Mouse (Mus musculus) stomach, embryonic 15.5 days (tissue): ENCODE data around the gene Ffar3. TPM values are rescaled to one million over a fixed set of nuclear protein-coding genes. Genes with fewer than 3 reads are reported as not detected.

Experiments used
- ATAC-seq: fragments of 200-750 bp; cut with Nextera tagmentation; 2 replicates; pipeline ENCODE4 v1.8.0; 2017; ENCODE audit warnings: low read depth, moderate number of reproducible peaks, moderate TSS enrichment; ENCODE audit not compliant: insufficient read depth, low FRiP score
- H3K27ac ChIP-seq: fragments of 300-500 bp; sonication (generic); 2 replicates; pipeline ENCODE4 v1.5.1; 2015; ENCODE audit warnings: mild to moderate bottlenecking, inconsistent platforms
- H3K27me3 ChIP-seq: fragments of 300-500 bp; sonication (generic); replicated peaks from 2 replicates; pipeline ENCODE4 v1.6.1; 2015; ENCODE audit warnings: inconsistent platforms
- H3K36me3 ChIP-seq: fragments of 300-500 bp; sonication (generic); 2 replicates; pipeline ENCODE4 v1.6.1; 2015; ENCODE audit warnings: inconsistent platforms
- H3K4me1 ChIP-seq: fragments of 300-500 bp; sonication (generic); 2 replicates; pipeline ENCODE4 v1.6.1; 2015; ENCODE audit warnings: inconsistent platforms
- H3K4me2 ChIP-seq: fragments of 300-500 bp; sonication (generic); 2 replicates; pipeline ENCODE4 v1.6.1; 2015; ENCODE audit warnings: mild to moderate bottlenecking, inconsistent platforms
- H3K4me3 ChIP-seq: fragments of 300-500 bp; sonication (generic); replicated peaks from 2 replicates; pipeline ENCODE4 v1.5.1; 2015; ENCODE audit warnings: inconsistent platforms
- H3K9ac ChIP-seq: fragments of 300-500 bp; sonication (generic); 2 replicates; pipeline ENCODE4 v1.6.1; 2015; ENCODE audit warnings: inconsistent platforms
- H3K9me3 ChIP-seq: fragments of 300-500 bp; sonication (generic); 2 replicates; pipeline ENCODE4 v1.6.1; 2016; ENCODE audit warnings: inconsistent platforms
- WGBS: fragments of 180-500 bp; shearing (Covaris S2); methylation state at CpG from one replicate; pipeline ENCODE4 v1.1.7; 2015; 5-methylcytosine and 5-hydroxymethylcytosine counted together
- polyA plus RNA-seq: library from polyadenylated mRNA; unstranded; fragments of >200 nt; fragmentation: Nextera tagmentation; extraction: Ambion mirVana; gene quantifications from 2 replicates; pipeline ENCODE4 v1.2.1, GENCODE M21; 2015

The Ffar3 gene
- polyA plus RNA-seq, 1 experiment from 2014 or later, result 0.41 TPM

GRCm38 (mm10) chr7:30873083-30873482, 17.1 kb upstream of the Ffar3 start:
- H3K4me1 ChIP-seq, result no peaks in the 10 kb centered on the region
- ATAC-seq, result no peak
- no peaks in the 10 kb centered on the region for H3K27me3 ChIP-seq
- no peak overlapping the region for H3K27ac ChIP-seq
- 20% methylated on average over 15 of the region's 15 CpGs for WGBS
- H3K36me3 ChIP-seq, result no peaks in the 10 kb centered on the region
- H3K9me3 ChIP-seq, result no peaks in the 10 kb centered on the region
- no peak overlapping the region for H3K9ac ChIP-seq
- no peak overlapping the region for H3K4me3 ChIP-seq
- H3K4me2 ChIP-seq, result peak overlapping the region; percentile 39

- Histone ChIP-seq H3K4me2 (no peak overlapping the region), H3K4me1 (no peaks in the 10 kb centered on the region), H3K4me3 (no peak overlapping the region), H3K27me3 (no peaks in the 10 kb centered on the region), H3K9ac (no peak overlapping the region), H3K27ac (no peak overlapping the region), H3K36me3 (no peaks in the 10 kb centered on the region), H3K9me3 (no peaks in the 10 kb centered on the region)
- no peak for ATAC-seq
- 79% methylated on average over 8 of the region's 8 CpGs for WGBS
Measured at GRCm38 (mm10) chr7:30863386-30863785, 7.4 kb upstream of the Ffar3 start.

- Histone ChIP-seq H3K27ac (no peak within 1 kb of the TSS), H3K9me3 (no peaks in the 10 kb centered on the region), H3K4me2 (no peak within 1 kb of the TSS), H3K4me1 (no peaks in the 10 kb centered on the region), H3K36me3 (no peaks in the 10 kb centered on the region), H3K4me3 (no peak within 1 kb of the TSS), H3K27me3 (no peaks in the 10 kb centered on the region), H3K9ac (no peak within 1 kb of the TSS)
- 82% methylated on average over 12 of the region's 12 CpGs for WGBS
- ATAC-seq, result no peak
Measured at GRCm38 (mm10) chr7:30861464-30861863, 5.5 kb upstream of the Ffar3 start, which contains the start of gene Ffar1. Gene Ffar1, minus strand, starts transcription at chr7:30861564.

GRCm38 (mm10) chr7:30859635-30860402, 3.8 kb upstream of the Ffar3 start:
- ATAC-seq, result peak; percentile 24; the same call in 1 of the 2 replicates
- no peak overlapping the region for H3K9ac ChIP-seq
- H3K9me3 ChIP-seq, result no peaks in the 10 kb centered on the region
- H3K4me3 ChIP-seq, result peak overlapping the region; percentile 30
- H3K4me2 ChIP-seq, result peak overlapping the region; percentile 53
- H3K27ac ChIP-seq, result no peak overlapping the region
- no peaks in the 10 kb centered on the region for H3K36me3 ChIP-seq
- no peaks in the 10 kb centered on the region for H3K27me3 ChIP-seq
- 10% methylated on average over 14 of the region's 16 CpGs for WGBS
- no peaks in the 10 kb centered on the region for H3K4me1 ChIP-seq

- no peak overlapping the region for H3K9ac ChIP-seq
- H3K27me3 ChIP-seq, result no peaks in the 10 kb centered on the region
- no peak for ATAC-seq
- no peaks in the 10 kb centered on the region for H3K9me3 ChIP-seq
- no peaks in the 10 kb centered on the region for H3K36me3 ChIP-seq
- peak overlapping the region; percentile 53; the same call in 1 of the 2 replicates for H3K4me2 ChIP-seq
- no peaks in the 10 kb centered on the region for H3K4me1 ChIP-seq
- no peak overlapping the region for H3K27ac ChIP-seq
- no peak overlapping the region for H3K4me3 ChIP-seq
Measured at GRCm38 (mm10) chr7:30859290-30859634, 3.3 kb upstream of the Ffar3 start.

GRCm38 (mm10) chr7:30857746-30858145, 1.8 kb upstream of the Ffar3 start:
- no peak for ATAC-seq
- H3K9me3 ChIP-seq, result no peaks in the 10 kb centered on the region
- 69% methylated on average over 1 of the region's 1 CpGs for WGBS

GRCm38 (mm10) chr7:30851421-30851820, 4.6 kb downstream of the Ffar3 start:
- 92% methylated on average over 1 of the region's 1 CpGs for WGBS
- Histone ChIP-seq H3K27ac (no peak overlapping the region), H3K4me3 (no peak overlapping the region), H3K4me2 (no peak overlapping the region), H3K9me3 (no peaks in the 10 kb centered on the region), H3K36me3 (no peaks in the 10 kb centered on the region), H3K4me1 (no peaks in the 10 kb centered on the region), H3K9ac (no peak overlapping the region), H3K27me3 (no peaks in the 10 kb centered on the region)
- no peak for ATAC-seq

More at GRCm38 (mm10) chr7:30857746-30858145, 1.8 kb upstream of the Ffar3 start:
- Histone ChIP-seq H3K4me3 (no peak overlapping the region), H3K4me1 (no peaks in the 10 kb centered on the region), H3K9ac (no peak overlapping the region), H3K4me2 (no peak overlapping the region), H3K36me3 (no peaks in the 10 kb centered on the region), H3K27me3 (no peaks in the 10 kb centered on the region), H3K27ac (no peak overlapping the region)

- Histone ChIP-seq H3K27me3 (no peaks in the 10 kb centered on the region), H3K4me2 (no peak overlapping the region), H3K36me3 (no peaks in the 10 kb centered on the region), H3K9me3 (no peaks in the 10 kb centered on the region), H3K9ac (no peak overlapping the region), H3K4me1 (no peaks in the 10 kb centered on the region), H3K27ac (no peak overlapping the region), H3K4me3 (no peak overlapping the region)
- no peak for ATAC-seq
- 72% methylated on average over 6 of the region's 6 CpGs for WGBS
Measured at GRCm38 (mm10) chr7:30847934-30848333, 8.0 kb downstream of the Ffar3 start.

- 65% methylated on average over 5 of the region's 5 CpGs for WGBS
- H3K4me1 ChIP-seq, result no peaks in the 10 kb centered on the region
- H3K4me3 ChIP-seq, result no peak overlapping the region
- H3K36me3 ChIP-seq, result no peaks in the 10 kb centered on the region
- H3K9ac ChIP-seq, result no peak overlapping the region
- ATAC-seq, result no peak
- H3K9me3 ChIP-seq, result no peaks in the 10 kb centered on the region
- no peak overlapping the region for H3K27ac ChIP-seq
- H3K4me2 ChIP-seq, result no peak overlapping the region
- H3K27me3 ChIP-seq, result no peaks in the 10 kb centered on the region
Measured at GRCm38 (mm10) chr7:30847386-30847785, 8.6 kb downstream of the Ffar3 start.

GRCm38 (mm10) chr7:30846505-30847053, 9.4 kb downstream of the Ffar3 start:
- 55% methylated on average over 2 of the region's 2 CpGs for WGBS
- no peak overlapping the region for H3K4me2 ChIP-seq
- H3K9ac ChIP-seq, result no peak overlapping the region
- no peak for ATAC-seq
- no peaks in the 10 kb centered on the region for H3K36me3 ChIP-seq
- H3K4me1 ChIP-seq, result no peaks in the 10 kb centered on the region
- no peak overlapping the region for H3K27ac ChIP-seq
- H3K27me3 ChIP-seq, result no peaks in the 10 kb centered on the region
- H3K4me3 ChIP-seq, result no peak overlapping the region
- no peaks in the 10 kb centered on the region for H3K9me3 ChIP-seq

GRCm38 (mm10) chr7:30844676-30845297, 11.2 kb downstream of the Ffar3 start:
- no peaks in the 10 kb centered on the region for H3K36me3 ChIP-seq
- no peaks in the 10 kb centered on the region for H3K4me1 ChIP-seq
- no peak overlapping the region for H3K9ac ChIP-seq
- no peak overlapping the region for H3K4me2 ChIP-seq
- H3K9me3 ChIP-seq, result no peaks in the 10 kb centered on the region
- no peak overlapping the region for H3K4me3 ChIP-seq
- WGBS, result 35% methylated on average over 7 of the region's 7 CpGs
- no peaks in the 10 kb centered on the region for H3K27me3 ChIP-seq
- no peak overlapping the region for H3K27ac ChIP-seq
- no peak for ATAC-seq

GRCm38 (mm10) chr7:30842092-30842491, 13.9 kb downstream of the Ffar3 start:
- Histone ChIP-seq H3K27ac (no peak overlapping the region), H3K4me2 (no peak overlapping the region), H3K9me3 (no peaks in the 10 kb centered on the region), H3K36me3 (no peaks in the 10 kb centered on the region), H3K9ac (no peak overlapping the region), H3K4me1 (no peaks in the 10 kb centered on the region), H3K4me3 (no peak overlapping the region), H3K27me3 (no peaks in the 10 kb centered on the region)
- WGBS, result 76% methylated on average over 5 of the region's 5 CpGs
- no peak for ATAC-seq
